Mouse (Mus musculus): Measurements from ENCODE around the gene Atp6v1d.

Atp6v1d gene

DNA sequence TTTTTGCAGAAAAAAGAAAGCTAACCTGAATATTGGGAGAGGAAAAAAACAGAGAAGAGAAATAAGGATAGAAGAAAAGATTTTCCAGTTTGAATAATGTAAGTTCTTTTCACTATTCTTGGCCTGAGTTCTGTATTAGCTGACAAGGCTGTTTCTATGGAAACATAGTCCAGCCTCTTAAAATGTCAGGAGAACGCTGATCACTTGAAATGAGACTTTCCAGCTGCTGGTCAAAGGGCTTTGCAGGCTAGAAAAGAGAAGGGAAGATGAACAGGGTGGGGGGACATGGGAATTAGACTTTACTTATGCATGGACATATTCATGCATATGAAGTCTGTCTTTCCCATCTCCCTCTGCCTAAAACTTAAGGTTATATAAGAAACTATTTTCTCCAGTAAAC lies 67.2 kb downstream of the Atp6v1d start:
- DNase-seq (ENCODE audit: low spot score in 2 of 2), result no peak

DNA sequence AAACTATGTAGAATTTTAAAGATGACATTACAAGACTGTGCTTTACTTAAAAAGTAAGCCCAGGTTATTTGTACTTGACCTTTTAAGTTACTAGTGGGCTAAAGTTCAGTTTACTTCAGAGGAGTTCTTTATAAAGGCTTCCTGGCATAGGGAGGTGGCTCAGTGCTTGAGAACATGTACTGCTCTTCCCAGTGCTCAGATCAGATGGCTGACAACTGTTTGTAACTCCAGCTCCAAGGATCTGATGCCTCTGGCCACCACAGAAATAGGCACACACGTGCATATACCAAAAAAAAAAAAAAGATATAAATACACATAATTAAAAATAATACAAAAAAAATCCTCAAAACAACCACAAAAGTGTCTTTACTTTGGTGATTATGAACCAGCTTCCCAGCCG lies 70.6 kb downstream of the Atp6v1d start:
- no peak for DNase-seq (ENCODE audit: low spot score in 2 of 2)

Measured in frontal cortex, postnatal 10 days (tissue).